Mouse (Mus musculus) heart, adult 2 months (tissue): Measurements from ENCODE around the gene Eif3c. TPM values are rescaled to one million over a fixed set of nuclear protein-coding genes. Genes with fewer than 3 reads are reported as not detected.

Source experiments
- DNase-seq, 2 experiments: peaks; one replicate each; pipeline ENCODE4 v3.0.0; 2021
- H3K27ac ChIP-seq: fragments of 200-600 bp; 2 replicates; pipeline ENCODE4 v1.8.1; 2022
- H3K27me3 ChIP-seq: fragments of 200-500 bp; 2 replicates; pipeline ENCODE4 v1.6.1; 2012; ENCODE audit warnings: mild to moderate bottlenecking, low read length, inconsistent platforms, mixed read lengths; ENCODE audit not compliant: control insufficient read depth, insufficient read depth
- H3K36me3 ChIP-seq: fragments of 200-500 bp; 2 replicates; pipeline ENCODE4 v1.6.1; 2012; ENCODE audit warnings: low read length, inconsistent platforms; ENCODE audit not compliant: control insufficient read depth, insufficient read depth
- H3K4me1 ChIP-seq: fragments of 200-500 bp; 2 replicates; pipeline ENCODE4 v1.6.1; 2011; ENCODE audit warnings: low read length; ENCODE audit not compliant: control insufficient read depth, insufficient read depth
- H3K4me3 ChIP-seq: fragments of 200-600 bp; 2 replicates; pipeline ENCODE4 v1.8.1; 2022
- H3K79me2 ChIP-seq: fragments of 200-500 bp; replicated peaks from 2 replicates; pipeline ENCODE4 v1.6.1; 2012; ENCODE audit warnings: mild to moderate bottlenecking, inconsistent platforms, low read length, moderate library complexity, mixed read lengths; ENCODE audit not compliant: control insufficient read depth, insufficient read depth
- H3K9ac ChIP-seq: fragments of 200-500 bp; 2 replicates; pipeline ENCODE4 v1.6.1; 2012; ENCODE audit warnings: low read depth, mild to moderate bottlenecking, control low read depth, inconsistent platforms, low read length, mixed read lengths
- CTCF ChIP-seq: fragments of 200-600 bp; IDR thresholded peaks from 2 replicates; pipeline ENCODE4 v1.8.1; 2022; ENCODE audit warnings: antibody characterized with exemption, mild to moderate bottlenecking, moderate library complexity
- EP300 ChIP-seq: fragments of 200-500 bp; IDR thresholded peaks from 2 replicates; pipeline ENCODE4 v1.6.1; 2011; ENCODE audit warnings: low read depth, low read length, control low read depth; ENCODE audit not compliant: insufficient read depth
- POLR2A ChIP-seq: fragments of 200-500 bp; IDR thresholded peaks from 2 replicates; pipeline ENCODE4 v1.6.1; 2011; ENCODE audit warnings: mild to moderate bottlenecking, low read depth, low read length, control low read depth; ENCODE audit not compliant: insufficient read depth
- WGBS: fragments of 180-500 bp; shearing (Covaris S2); methylation state at CpG from one replicate; pipeline ENCODE4 v1.1.7; 2018; 5-methylcytosine and 5-hydroxymethylcytosine counted together
- intact Hi-C: fragments of 180-260 bp; cut with DNase I; formaldehyde crosslinking; loops from one replicate; pipeline ENCODE4 v1.15.1; 2025
- microRNA-seq, 2 experiments: library from miRNA; unstranded; fragments of <30 nt; microRNA quantifications; one replicate each; pipeline ENCODE4 v1.2.0; 2021
- polyA plus RNA-seq: library from polyadenylated mRNA; depleted of rRNA; stranded (reverse); fragments of >200 nt; gene quantifications from 2 replicates; pipeline ENCODE4 v1.2.3, GENCODE M21; 2012; rRNA removed
- total RNA-seq, 2 experiments: library from RNA; stranded (reverse); gene quantifications; 2 replicates each; pipeline ENCODE4 v1.2.3; 2021

The Eif3c gene
- total and polyA plus RNA-seq, 3 experiments, result 59.3 to 159 (median 133) TPM

DNA sequence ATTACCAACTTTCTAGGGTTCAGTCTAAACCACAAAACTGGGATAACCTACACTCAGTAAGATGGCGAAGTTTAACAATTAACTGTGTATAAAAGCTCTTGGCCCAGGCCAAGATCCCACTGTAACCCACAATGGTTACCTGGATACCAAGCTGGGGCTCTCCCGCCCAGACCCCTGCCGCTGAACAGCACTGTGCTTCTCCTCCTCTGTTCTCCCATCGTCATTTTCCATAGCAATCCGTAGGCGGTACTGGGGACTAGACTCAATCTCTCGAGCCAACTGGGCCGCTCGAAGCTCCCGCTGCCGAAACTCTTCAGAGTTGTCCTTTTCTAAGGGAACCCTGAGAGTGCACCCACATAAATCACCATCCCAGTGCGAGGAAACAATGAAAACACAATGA is 68.2 kb downstream of the Eif3c start:
- Histone ChIP-seq H3K4me1 (no peaks in the 10 kb centered on the region), H3K9ac (no peak overlapping the region), H3K27me3 (no peaks in the 10 kb centered on the region), H3K36me3 (peaks cover 11% of the 10 kb centered on the region), H3K27ac (no peak overlapping the region), H3K79me2 (no peaks in the 10 kb centered on the region), H3K4me3 (no peak overlapping the region)
- TF ChIP-seq POLR2A (no peak), CTCF (no peak), EP300 (no peak)
- no peak for DNase-seq
- WGBS, result 90% methylated on average over 12 of the region's 12 CpGs
- intact Hi-C loops, result no loop called here

DNA sequence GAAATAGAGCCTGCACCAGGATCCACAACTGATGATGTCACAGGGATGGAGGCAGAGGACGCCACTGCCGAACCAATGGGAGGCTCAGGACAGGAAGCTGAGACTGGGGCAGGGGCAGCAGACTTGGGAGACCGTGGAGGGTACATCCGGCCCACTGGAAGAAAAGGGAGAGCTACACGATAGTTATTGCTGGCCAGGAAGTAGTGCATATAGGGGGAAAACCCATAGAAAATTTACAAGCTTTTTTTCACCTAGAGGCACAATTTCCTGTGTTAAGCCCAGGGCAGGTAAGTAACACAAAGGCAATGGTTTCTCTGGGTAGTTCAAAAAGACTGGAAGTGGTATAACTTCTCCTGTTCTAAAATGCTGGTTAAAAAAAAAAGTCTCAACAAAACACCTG is 69.7 kb downstream of the Eif3c start:
- Histone ChIP-seq H3K9ac (no peak overlapping the region), H3K36me3 (peaks cover 11% of the 10 kb centered on the region), H3K79me2 (no peaks in the 10 kb centered on the region), H3K4me3 (no peak overlapping the region), H3K27me3 (no peaks in the 10 kb centered on the region), H3K27ac (no peak overlapping the region), H3K4me1 (no peaks in the 10 kb centered on the region)
- TF ChIP-seq POLR2A, result no peak
- TF ChIP-seq CTCF, result no peak
- no peak for TF ChIP-seq EP300
- intact Hi-C loops, result no loop called here
- WGBS, result 75% methylated on average over 5 of the region's 5 CpGs
- DNase-seq, result no peak

Small RNA genes within 50 kb of the gene (microRNA-seq; reads per million reads assigned to microRNA genes)
- gene Mir7059, result 0.77 to 2.8 reads per million in 2 experiments

Other genes with a start within 250 kb of the Eif3c start
- gene Lat, start 196.8 kb downstream of the Eif3c start, total RNA-seq, result 1 to 10 TPM in 1 of 2 experiments, under 1 TPM in 1; 0.34 to 1.8 TPM
- gene Lat, start 196.8 kb downstream of the Eif3c start, polyA plus RNA-seq, result 1.3 and 4.4 TPM in 2 replicates
- gene Spns1, start 189.0 kb downstream of the Eif3c start, total RNA-seq, result 10 to 100 TPM; 22.3 to 31.9 TPM
- 57.5 and 68.8 TPM in 2 replicates for gene Spns1, start 189.0 kb downstream of the Eif3c start, polyA plus RNA-seq
- 1 to 10 TPM; 4.0 to 4.9 TPM for gene Nfatc2ip, start 169.7 kb downstream of the Eif3c start, total RNA-seq
- 3.0 and 5.6 TPM in 2 replicates for gene Nfatc2ip, start 169.7 kb downstream of the Eif3c start, polyA plus RNA-seq
- 1 to 10 TPM in 1 of 2 experiments, under 1 TPM in 1; 0.37 to 1.9 TPM for gene Cd19, start 151.5 kb downstream of the Eif3c start, total RNA-seq
- gene Cd19, start 151.5 kb downstream of the Eif3c start, polyA plus RNA-seq, result 2.1 and 4.6 TPM in 2 replicates
- 1 to 10 TPM; 5.3 to 6.3 TPM for gene Rabep2, start 137.7 kb downstream of the Eif3c start, total RNA-seq
- 8.1 and 9.2 TPM in 2 replicates for gene Rabep2, start 137.7 kb downstream of the Eif3c start, polyA plus RNA-seq
- 1 to 10 TPM; 1.1 to 1.3 TPM for gene Atp2a1, start 103.3 kb downstream of the Eif3c start, total RNA-seq
- gene Atp2a1, start 103.3 kb downstream of the Eif3c start, polyA plus RNA-seq, result 5.7 and 6.6 TPM in 2 replicates
- 10 to 100 TPM; 42.5 to 46.1 TPM for gene Sh2b1, start 91.0 kb downstream of the Eif3c start, total RNA-seq
- gene Sh2b1, start 91.0 kb downstream of the Eif3c start, polyA plus RNA-seq, result 58.2 and 59.2 TPM in 2 replicates
- gene Tufm, start 79.0 kb downstream of the Eif3c start, total RNA-seq, result 100 to 1,000 TPM; 271 to 314 TPM
- gene Tufm, start 79.0 kb downstream of the Eif3c start, polyA plus RNA-seq, result 288 and 353 TPM in 2 replicates
- gene Atxn2l, start 63.0 kb downstream of the Eif3c start, total RNA-seq, result 10 to 100 TPM; 34.0 to 37.6 TPM
- gene Atxn2l, start 63.0 kb downstream of the Eif3c start, polyA plus RNA-seq, result 48.1 and 66.7 TPM in 2 replicates
- under 1 TPM; 0.32 to 0.39 TPM for gene Apobr, start 18.5 kb upstream of the Eif3c start, total RNA-seq
- gene Apobr, start 18.5 kb upstream of the Eif3c start, polyA plus RNA-seq, result 0.47 and 1.1 TPM in 2 replicates
- 10 to 100 TPM; 12.8 to 12.9 TPM for gene Cln3, start 19.4 kb upstream of the Eif3c start, total RNA-seq
- 30.0 and 33.2 TPM in 2 replicates for gene Cln3, start 19.4 kb upstream of the Eif3c start, polyA plus RNA-seq
- gene Il27, start 28.5 kb upstream of the Eif3c start, total RNA-seq, result not detected
- not detected in 2 replicates for gene Il27, start 28.5 kb upstream of the Eif3c start, polyA plus RNA-seq
- gene Nupr1, start 64.5 kb upstream of the Eif3c start, total RNA-seq, result 1 to 10 TPM; 4.8 to 6.5 TPM
- gene Nupr1, start 64.5 kb upstream of the Eif3c start, polyA plus RNA-seq, result 10.5 and 13.9 TPM in 2 replicates
- gene Sgf29, start 82.9 kb upstream of the Eif3c start, total RNA-seq, result 10 to 100 TPM; 21.6 to 23.4 TPM
- gene Sgf29, start 82.9 kb upstream of the Eif3c start, polyA plus RNA-seq, result 23.7 and 25.5 TPM in 2 replicates
- gene Sult1a1, start 110.0 kb upstream of the Eif3c start, total RNA-seq, result 10 to 100 TPM; 34.1 to 34.3 TPM
- 53.6 and 56.6 TPM in 2 replicates for gene Sult1a1, start 110.0 kb upstream of the Eif3c start, polyA plus RNA-seq
- gene Bola2, start 129.0 kb upstream of the Eif3c start, total RNA-seq, result 10 to 100 TPM; 49.7 to 63.7 TPM
- gene Bola2, start 129.0 kb upstream of the Eif3c start, polyA plus RNA-seq, result 25.9 and 29.1 TPM in 2 replicates
- 1 to 10 TPM; 3.6 to 3.9 TPM for gene Slx1b, start 129.4 kb upstream of the Eif3c start, total RNA-seq
- 7.8 and 10.3 TPM in 2 replicates for gene Slx1b, start 129.4 kb upstream of the Eif3c start, polyA plus RNA-seq
- 10 to 100 TPM in 1 of 2 experiments, 1 to 10 TPM in 1; 9.8 to 12.1 TPM for gene Coro1a, start 141.4 kb upstream of the Eif3c start, total RNA-seq
- gene Coro1a, start 141.4 kb upstream of the Eif3c start, polyA plus RNA-seq, result 22.2 and 33.7 TPM in 2 replicates
- 10 to 100 TPM; 45.9 to 53.1 TPM for gene Mapk3, start 193.2 kb upstream of the Eif3c start, total RNA-seq
- gene Mapk3, start 193.2 kb upstream of the Eif3c start, polyA plus RNA-seq, result 111 and 120 TPM in 2 replicates
- 1 to 10 TPM; 1.3 TPM for gene Gdpd3, start 199.9 kb upstream of the Eif3c start, total RNA-seq
- gene Gdpd3, start 199.9 kb upstream of the Eif3c start, polyA plus RNA-seq, result 4.3 and 75.7 TPM in 2 replicates
- 10 to 100 TPM; 60.2 to 89.9 TPM for gene Ypel3, start 210.5 kb upstream of the Eif3c start, total RNA-seq
- 115 and 144 TPM in 2 replicates for gene Ypel3, start 210.5 kb upstream of the Eif3c start, polyA plus RNA-seq
- gene Tbx6, start 215.1 kb upstream of the Eif3c start, total RNA-seq, result under 1 TPM; 0.44 to 0.66 TPM
- gene Tbx6, start 215.1 kb upstream of the Eif3c start, polyA plus RNA-seq, result 2.3 and 2.9 TPM in 2 replicates
- gene Ppp4c, start 226.1 kb upstream of the Eif3c start, total RNA-seq, result 10 to 100 TPM; 31.8 to 31.9 TPM
- 65.6 and 99.5 TPM in 2 replicates for gene Ppp4c, start 226.1 kb upstream of the Eif3c start, polyA plus RNA-seq
- gene Fam57b, start 231.3 kb upstream of the Eif3c start, total RNA-seq, result 1 to 10 TPM; 7.4 to 8.8 TPM
- 9.0 and 12.8 TPM in 2 replicates for gene Fam57b, start 231.3 kb upstream of the Eif3c start, polyA plus RNA-seq